Mouse (Mus musculus): Measurements from ENCODE around the gene Bap1.

The Bap1 gene

GRCm38 (mm10) chr14:31233996-31234591 lies 17.2 kb upstream of the Bap1 start:
- peak; percentile 86 for DNase-seq

DNA sequence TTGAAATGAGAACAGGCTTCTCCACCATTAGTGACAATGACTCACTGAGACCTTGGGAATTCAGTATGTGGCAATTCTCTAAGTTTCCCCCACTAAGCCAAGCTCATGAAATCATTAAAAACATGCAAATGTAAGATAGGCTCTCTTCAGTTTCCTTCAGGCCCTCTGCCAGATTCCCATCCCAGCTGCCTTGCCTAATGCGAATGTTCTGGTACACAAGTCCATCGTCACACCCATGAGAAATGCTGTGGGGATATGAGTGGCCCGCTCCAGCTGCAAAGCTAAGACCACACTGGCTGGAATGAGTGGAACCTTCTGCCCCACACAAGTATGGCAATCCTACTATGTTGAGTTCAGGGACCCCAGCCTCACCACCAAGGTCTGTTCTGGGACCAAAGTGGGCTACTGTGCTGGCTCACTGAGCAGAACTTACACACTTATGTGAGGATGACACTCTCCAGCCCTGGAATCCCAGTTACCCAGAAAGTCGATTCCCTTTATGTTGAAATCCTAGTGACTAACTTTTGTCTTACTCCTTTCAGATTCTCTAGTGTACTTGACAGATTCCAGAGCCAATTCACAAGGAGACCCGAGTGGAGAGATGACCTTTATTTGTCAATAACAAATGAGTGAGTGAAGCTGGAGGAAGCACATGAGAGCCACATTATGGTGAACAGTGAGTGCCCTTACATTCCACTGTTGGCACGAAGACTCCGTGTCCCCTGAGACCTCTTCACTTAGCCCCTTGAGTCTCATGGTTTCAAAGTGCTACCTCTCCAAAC lies 14.0 kb upstream of the Bap1 start:
- DNase-seq, result no peak

- no peak for DNase-seq
These were observed 10.7 kb upstream of the Bap1 start for GRCm38 (mm10) chr14:31240528-31240927.

DNA sequence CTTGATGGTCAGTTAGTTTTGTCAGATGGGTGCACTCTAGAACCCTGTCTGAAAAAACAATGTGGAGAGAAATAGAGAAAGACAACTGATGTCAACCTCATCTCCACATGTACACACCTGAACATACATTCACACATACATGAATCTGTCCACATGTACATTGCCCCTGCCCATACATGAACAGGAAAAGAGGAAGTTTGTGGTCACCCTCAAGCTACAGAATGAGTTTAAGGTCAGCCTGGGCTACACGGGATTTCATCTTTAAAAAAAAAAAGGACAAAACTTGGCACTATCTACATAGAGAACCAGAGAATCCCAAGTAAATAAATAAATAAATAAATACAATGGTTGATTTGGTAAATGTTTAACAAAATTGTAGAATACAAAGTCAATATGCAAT lies 6.5 kb upstream of the Bap1 start:
- DNase-seq, result no peak

GRCm38 (mm10) chr14:31245946-31246345 lies 5.3 kb upstream of the Bap1 start:
- no peak for DNase-seq

GRCm38 (mm10) chr14:31248396-31248795 lies 2.9 kb upstream of the Bap1 start:
- DNase-seq, result no peak

GRCm38 (mm10) chr14:31250222-31251083 lies 797 bp upstream of the Bap1 start:
- no peak for DNase-seq

DNA sequence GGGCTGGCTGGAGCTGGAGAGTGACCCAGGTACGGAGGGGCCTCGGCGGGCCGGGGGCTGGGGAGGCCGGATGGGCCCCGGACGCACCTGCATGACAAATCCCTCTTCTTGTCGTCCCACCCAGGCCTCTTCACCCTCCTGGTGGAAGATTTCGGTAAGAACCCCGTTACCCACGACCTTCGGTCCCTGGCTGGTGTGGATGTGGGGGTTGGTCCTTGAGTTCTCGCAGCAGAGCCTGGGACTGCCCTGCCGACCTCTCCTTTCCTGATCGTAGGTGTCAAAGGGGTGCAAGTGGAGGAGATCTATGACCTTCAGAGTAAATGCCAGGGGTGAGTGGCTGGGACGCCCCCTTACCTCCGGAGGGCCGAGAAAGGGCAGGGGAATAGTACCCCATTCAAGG lies 376 bp downstream of the Bap1 start:
- DNase-seq, result no peak

GRCm38 (mm10) chr14:31252091-31252490 lies 841 bp downstream of the Bap1 start:
- no peak for DNase-seq

- no peak for DNase-seq
These were observed 7.3 kb downstream of the Bap1 start for GRCm38 (mm10) chr14:31258476-31259050.

DNA sequence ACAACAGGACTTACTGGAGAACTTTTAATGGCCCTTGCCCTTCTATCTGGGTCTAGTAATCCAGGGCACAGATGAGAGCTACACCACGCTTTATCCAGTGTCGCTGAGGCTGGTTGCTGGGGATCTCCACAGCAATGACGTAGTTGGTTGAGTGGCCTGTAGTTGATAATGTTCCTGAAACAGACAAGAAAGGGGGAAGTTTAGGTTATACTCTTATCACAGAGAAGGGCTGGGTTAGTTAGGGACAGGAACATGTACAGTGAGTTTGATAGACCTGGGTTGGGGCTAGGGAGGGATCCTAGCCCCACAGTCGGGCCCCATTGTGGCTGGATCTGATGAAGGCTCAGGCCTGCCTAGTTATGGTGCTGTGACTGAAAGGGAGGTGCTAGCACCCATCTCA lies 9.1 kb downstream of the Bap1 start:
- DNase-seq, result no peak

GRCm38 (mm10) chr14:31260932-31261331 lies 9.7 kb downstream of the Bap1 start:
- no peak for DNase-seq

DNA sequence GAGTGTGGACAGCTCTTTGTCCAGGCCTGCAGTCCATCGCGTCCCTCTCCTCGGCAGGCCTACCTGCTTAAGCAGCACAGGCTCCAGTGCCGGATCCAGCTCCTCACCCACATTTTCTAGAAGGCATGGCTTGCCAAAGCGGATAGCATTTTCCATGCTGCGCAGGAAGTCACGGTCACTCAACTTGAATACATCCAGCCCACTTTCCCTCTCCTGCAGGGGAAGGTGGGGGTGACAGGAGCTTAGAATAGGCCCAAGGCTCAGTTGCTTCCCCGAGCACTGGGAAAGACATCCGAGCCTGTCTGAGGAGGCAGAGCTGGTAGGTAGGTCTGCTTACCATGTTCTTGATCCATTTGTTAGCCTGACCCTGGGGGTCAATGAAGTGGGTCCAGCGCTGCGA lies 16.4 kb downstream of the Bap1 start:
- no peak for DNase-seq

- DNase-seq, result no peak
These were observed 17.2 kb downstream of the Bap1 start for GRCm38 (mm10) chr14:31268301-31269001.

DNA sequence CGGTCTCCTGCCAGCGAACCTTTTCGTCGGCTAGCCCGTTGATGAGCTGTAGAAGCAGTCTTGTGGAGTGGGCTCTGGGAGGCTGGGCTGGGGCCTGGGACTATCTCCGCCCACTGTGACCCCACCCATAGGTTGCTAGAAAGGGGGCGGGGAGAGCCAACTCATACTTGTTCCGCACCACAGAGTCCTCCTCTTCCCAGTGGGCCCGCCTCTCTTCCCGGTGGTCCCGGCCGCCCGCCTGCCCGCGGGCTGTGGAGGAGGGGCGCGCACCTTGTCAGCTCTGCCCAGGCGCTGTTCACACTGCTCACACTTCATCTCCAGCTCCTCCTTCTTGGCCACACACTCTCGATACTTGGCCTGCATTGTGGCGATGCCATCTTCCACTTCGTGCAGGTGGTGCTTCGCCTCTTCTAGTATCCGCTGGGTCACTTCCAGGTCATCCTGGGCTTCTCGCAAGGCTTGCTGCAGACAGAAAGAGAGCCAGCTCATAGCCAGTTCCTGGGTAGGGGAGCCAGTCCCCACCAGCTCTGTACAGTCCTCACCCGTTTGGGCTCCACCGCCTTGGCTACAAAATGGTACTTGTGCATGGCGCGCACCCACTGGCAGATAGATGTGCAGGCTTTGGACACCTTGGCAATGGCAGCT lies 18.3 kb downstream of the Bap1 start:
- DNase-seq, result peak; percentile 48

- DNase-seq, result no peak
These were observed 19.9 kb downstream of the Bap1 start for GRCm38 (mm10) chr14:31271121-31271520.

- DNase-seq, result peak; percentile 88
These were observed 20.9 kb downstream of the Bap1 start for GRCm38 (mm10) chr14:31272164-31272563.

GRCm38 (mm10) chr14:31285728-31286127 lies 34.5 kb downstream of the Bap1 start:
- DNase-seq, result no peak
